Mouse (Mus musculus): ENCODE measurements around the gene Ksr1. TPM values are rescaled to one million over a fixed set of nuclear protein-coding genes. Genes with fewer than 3 reads are reported as not detected.
"Not testable (repeated sequence)": the region's sequence is repeated elsewhere in the genome, so short reads cannot be mapped to it uniquely, and the experiment has no call there.

The Ksr1 gene
- total and polyA plus RNA-seq, 2 experiments = 0.65 to 1.5 TPM

DNA sequence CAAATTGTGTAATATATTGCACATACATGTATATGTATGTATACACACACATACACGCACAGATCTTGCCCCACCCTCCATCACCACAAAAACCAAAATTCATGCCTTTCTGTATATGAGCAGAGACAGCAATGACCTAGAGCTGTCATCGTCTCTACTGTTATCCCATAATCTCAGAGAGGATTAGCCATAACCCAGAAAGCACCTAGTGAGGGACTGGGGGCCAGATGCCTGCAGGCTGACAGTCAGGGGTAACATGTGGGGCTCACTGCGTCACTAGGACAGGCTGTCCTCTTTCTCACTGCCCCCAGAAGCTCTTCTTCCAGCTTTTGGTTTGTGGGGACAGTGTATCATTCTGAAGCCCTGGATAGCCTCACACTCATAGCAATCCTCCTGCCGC, 144.3 kb downstream of the Ksr1 start:
- DNase-seq (ENCODE audit: extremely low read depth, low read depth, low spot score) = no peak
- peaks cover 4% of the 10 kb centered on the region for H3K4me1 ChIP-seq (ENCODE audit: control insufficient read depth, insufficient read depth, low read length)
- H3K79me2 ChIP-seq (ENCODE audit: control insufficient read depth, insufficient read depth, low read length) = no peaks in the 10 kb centered on the region
- no peak overlapping the region for H3K27ac ChIP-seq (replicated peaks; ENCODE audit: insufficient read depth, low read depth, low read length)
- H3K27me3 ChIP-seq (ENCODE audit: control insufficient read depth, insufficient read depth, low read length) = no peaks in the 10 kb centered on the region
- WGBS = 97% methylated on average over 4 of the region's 4 CpGs
- no peaks in the 10 kb centered on the region for H3K36me3 ChIP-seq (ENCODE audit: control insufficient read depth, insufficient read depth, low read length)
- H3K9ac ChIP-seq (ENCODE audit: low read depth, low read length) = no peak overlapping the region
- H3K4me3 ChIP-seq (ENCODE audit: insufficient read depth, low read depth, low read length) = no peak overlapping the region
- TF ChIP-seq POLR2A (IDR thresholded peaks at IDR 0.05; ENCODE audit: extremely low read depth, insufficient read depth, low read length) (no peak), CTCF (IDR thresholded peaks at IDR 0.05; ENCODE audit: low read depth, low read length) (no peak)

DNA sequence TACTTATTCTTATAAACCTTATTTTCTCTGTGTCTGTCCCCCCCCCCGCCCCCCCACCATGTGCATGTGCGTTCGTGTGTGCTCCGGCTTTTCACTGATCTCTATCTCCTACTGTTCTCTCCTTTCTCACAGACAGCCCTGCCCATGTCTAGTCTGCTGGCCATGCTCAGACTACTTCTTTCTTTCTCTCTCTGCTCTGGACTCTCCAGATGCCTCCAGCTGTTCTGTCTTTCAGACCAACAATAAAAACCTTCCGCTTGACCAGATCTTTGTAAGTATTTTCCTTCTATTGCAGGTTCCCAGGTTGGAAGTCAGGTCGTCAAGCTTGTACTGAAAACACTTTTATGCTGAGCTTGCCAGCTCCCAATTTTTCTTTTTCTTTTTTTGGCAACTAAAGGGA, 147.1 kb downstream of the Ksr1 start:
- TF ChIP-seq CTCF (IDR thresholded peaks at IDR 0.05; ENCODE audit: low read depth, low read length) = no peak
- TF ChIP-seq POLR2A (IDR thresholded peaks at IDR 0.05; ENCODE audit: extremely low read depth, insufficient read depth, low read length) = no peak
- Histone ChIP-seq H3K36me3 (ENCODE audit: control insufficient read depth, insufficient read depth, low read length) (no peaks in the 10 kb centered on the region), H3K4me1 (ENCODE audit: control insufficient read depth, insufficient read depth, low read length) (peaks cover 4% of the 10 kb centered on the region), H3K27me3 (ENCODE audit: control insufficient read depth, insufficient read depth, low read length) (no peaks in the 10 kb centered on the region), H3K79me2 (ENCODE audit: control insufficient read depth, insufficient read depth, low read length) (no peaks in the 10 kb centered on the region), H3K27ac (replicated peaks; ENCODE audit: insufficient read depth, low read depth, low read length) (no peak overlapping the region), H3K4me3 (ENCODE audit: insufficient read depth, low read depth, low read length) (no peak overlapping the region), H3K9ac (ENCODE audit: low read depth, low read length) (no peak overlapping the region)
- DNase-seq (ENCODE audit: extremely low read depth, low read depth, low spot score) = no peak
- 86% methylated on average over 6 of the region's 6 CpGs for WGBS

DNA sequence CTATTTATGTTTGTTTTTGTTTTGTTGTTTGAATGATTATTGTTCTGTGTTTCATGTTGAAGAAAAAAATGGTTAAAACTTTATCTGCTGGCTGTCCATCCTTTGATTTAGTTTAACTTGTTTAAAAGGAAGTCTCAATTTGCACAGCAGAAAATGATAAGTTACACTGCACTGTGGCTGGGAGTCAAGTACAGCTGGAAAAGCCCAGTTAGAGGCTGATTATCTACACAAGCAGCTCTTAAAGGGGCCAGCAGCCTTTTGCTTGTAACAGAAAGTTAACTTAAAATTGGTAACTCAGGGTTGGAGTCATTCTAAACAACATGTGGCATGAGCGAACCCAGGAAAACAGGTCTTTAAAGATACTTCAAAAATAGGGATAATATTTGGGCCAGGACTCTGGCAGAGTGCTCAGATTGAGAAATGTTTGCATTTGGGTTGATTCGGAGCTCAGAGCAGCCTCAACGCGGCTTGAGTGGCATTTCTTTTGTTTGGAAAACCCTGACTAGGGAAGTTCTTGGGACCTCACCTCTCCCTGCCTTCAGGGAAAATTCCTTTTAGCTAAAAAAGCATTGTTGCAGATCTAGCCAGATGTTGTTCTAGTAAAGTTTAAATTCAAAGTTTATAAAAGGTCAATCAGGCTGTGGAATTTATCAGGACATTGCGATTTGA, 155.2 kb downstream of the Ksr1 start:
- not testable (repeated sequence) for H3K4me1 ChIP-seq (ENCODE audit: control insufficient read depth, insufficient read depth, low read length); H3K36me3 ChIP-seq (ENCODE audit: control insufficient read depth, insufficient read depth, low read length); H3K4me3 ChIP-seq (ENCODE audit: insufficient read depth, low read depth, low read length); H3K79me2 ChIP-seq (ENCODE audit: control insufficient read depth, insufficient read depth, low read length); H3K9ac ChIP-seq (ENCODE audit: low read depth, low read length); H3K27me3 ChIP-seq (ENCODE audit: control insufficient read depth, insufficient read depth, low read length); H3K27ac ChIP-seq (replicated peaks; ENCODE audit: insufficient read depth, low read depth, low read length)
- peak; percentile 45 for DNase-seq (ENCODE audit: extremely low read depth, low read depth, low spot score)
- WGBS = 23% methylated on average over 5 of the region's 5 CpGs

DNA sequence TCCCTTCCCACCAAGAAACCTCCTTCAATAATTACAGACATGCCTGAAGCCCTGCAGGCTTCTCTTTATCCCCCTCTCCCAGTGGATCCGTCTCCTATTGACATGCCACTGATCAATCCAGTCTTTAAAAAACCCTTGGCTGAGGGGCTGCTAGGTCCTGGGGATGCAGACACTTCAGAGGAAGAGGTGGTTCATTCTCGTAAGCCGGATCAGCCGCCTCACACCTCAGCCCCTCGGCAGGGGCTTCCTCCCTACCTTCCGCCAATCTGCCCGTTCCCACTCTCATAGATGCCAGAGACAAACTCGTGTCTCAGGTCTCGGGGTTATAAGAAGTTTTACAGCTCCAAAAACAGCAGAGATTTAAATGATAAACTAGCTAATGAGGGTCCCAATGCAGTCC, 156.1 kb downstream of the Ksr1 start:
- no peak overlapping the region for H3K4me3 ChIP-seq (ENCODE audit: insufficient read depth, low read depth, low read length)
- no peaks in the 10 kb centered on the region for H3K36me3 ChIP-seq (ENCODE audit: control insufficient read depth, insufficient read depth, low read length)
- no peaks in the 10 kb centered on the region for H3K27me3 ChIP-seq (ENCODE audit: control insufficient read depth, insufficient read depth, low read length)
- 96% methylated on average over 9 of the region's 9 CpGs for WGBS
- no peak overlapping the region for H3K27ac ChIP-seq (replicated peaks; ENCODE audit: insufficient read depth, low read depth, low read length)
- no peaks in the 10 kb centered on the region for H3K79me2 ChIP-seq (ENCODE audit: control insufficient read depth, insufficient read depth, low read length)
- DNase-seq (ENCODE audit: extremely low read depth, low read depth, low spot score) = no peak
- TF ChIP-seq CTCF (IDR thresholded peaks at IDR 0.05; ENCODE audit: low read depth, low read length) (no peak), POLR2A (IDR thresholded peaks at IDR 0.05; ENCODE audit: extremely low read depth, insufficient read depth, low read length) (no peak)
- H3K9ac ChIP-seq (ENCODE audit: low read depth, low read length) = no peak overlapping the region
- 0 out of 2 replicates have a peak, but pooled peaks cover 3% of the 10 kb centered on the region for H3K4me1 ChIP-seq (ENCODE audit: control insufficient read depth, insufficient read depth, low read length)

DNA sequence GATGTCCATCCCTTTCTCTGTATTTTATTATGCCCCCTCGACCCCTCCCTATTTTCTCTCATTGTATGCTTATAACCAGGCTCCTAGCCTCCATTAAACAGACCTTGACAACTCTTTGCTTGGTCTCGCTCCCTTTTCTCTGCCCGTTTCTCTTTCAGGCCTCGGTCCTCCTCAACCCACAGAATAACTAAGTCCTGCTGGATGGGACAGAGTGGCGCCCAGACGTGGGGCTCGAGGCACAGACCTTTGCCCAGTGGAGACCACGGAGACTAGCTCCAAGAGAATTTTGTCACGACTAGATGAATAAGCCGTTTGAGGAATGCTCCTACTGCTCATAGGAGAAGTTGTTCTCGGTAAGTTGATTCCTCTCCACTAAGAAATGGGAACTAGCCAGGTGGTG, 157.0 kb downstream of the Ksr1 start:
- H3K9ac ChIP-seq (ENCODE audit: low read depth, low read length); H3K4me1 ChIP-seq (ENCODE audit: control insufficient read depth, insufficient read depth, low read length); H3K36me3 ChIP-seq (ENCODE audit: control insufficient read depth, insufficient read depth, low read length); DNase-seq (ENCODE audit: extremely low read depth, low read depth, low spot score); H3K4me3 ChIP-seq (ENCODE audit: insufficient read depth, low read depth, low read length); H3K79me2 ChIP-seq (ENCODE audit: control insufficient read depth, insufficient read depth, low read length); H3K27me3 ChIP-seq (ENCODE audit: control insufficient read depth, insufficient read depth, low read length); H3K27ac ChIP-seq (replicated peaks; ENCODE audit: insufficient read depth, low read depth, low read length): not testable (repeated sequence)
- WGBS = 97% methylated on average over 11 of the region's 11 CpGs

DNA sequence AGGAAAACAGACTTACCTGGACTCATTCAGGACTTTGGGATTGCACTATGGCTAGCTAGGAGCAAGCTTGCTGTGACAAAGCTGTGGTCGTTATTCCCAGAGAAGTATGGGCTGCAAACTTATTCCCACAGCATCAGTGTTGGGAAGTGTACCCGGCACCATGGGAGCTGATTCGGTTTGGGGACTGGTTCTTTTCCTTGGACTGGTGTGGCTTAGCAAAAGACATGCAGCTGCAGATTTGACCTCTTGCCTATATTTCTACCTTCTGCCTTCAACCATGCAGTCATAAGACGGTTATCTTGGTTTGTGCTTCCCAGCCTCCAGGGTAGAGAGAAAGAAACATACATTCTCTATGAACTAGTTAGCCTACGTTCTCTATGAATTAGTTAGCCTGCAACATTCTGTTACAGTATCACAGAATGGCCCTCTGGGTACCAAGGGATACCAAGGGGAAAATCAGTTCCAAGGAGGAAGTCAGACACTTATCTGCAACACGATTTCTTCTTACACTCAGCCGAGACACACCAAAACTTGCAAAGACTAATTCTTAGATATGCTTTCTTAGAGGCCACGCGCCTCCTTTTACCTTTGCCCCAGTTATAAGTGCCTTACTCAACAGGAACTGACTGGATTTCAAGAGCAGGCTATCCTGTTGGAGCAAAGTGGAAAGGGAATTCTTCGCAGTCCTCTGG, 159.8 kb downstream of the Ksr1 start:
- H3K27ac ChIP-seq (replicated peaks; ENCODE audit: insufficient read depth, low read depth, low read length) = no peak overlapping the region
- peaks cover 5% of the 10 kb centered on the region; the same call in 1 of the 2 replicates for H3K4me1 ChIP-seq (ENCODE audit: control insufficient read depth, insufficient read depth, low read length)
- H3K27me3 ChIP-seq (ENCODE audit: control insufficient read depth, insufficient read depth, low read length) = no peaks in the 10 kb centered on the region
- H3K9ac ChIP-seq (ENCODE audit: low read depth, low read length) = no peak overlapping the region
- WGBS = 90% methylated on average over 10 of the region's 10 CpGs
- H3K79me2 ChIP-seq (ENCODE audit: control insufficient read depth, insufficient read depth, low read length) = peaks cover 11% of the 10 kb centered on the region; the same call in 1 of the 2 replicates
- no peak for DNase-seq (ENCODE audit: extremely low read depth, low read depth, low spot score)
- H3K36me3 ChIP-seq (ENCODE audit: control insufficient read depth, insufficient read depth, low read length) = no peaks in the 10 kb centered on the region
- no peak overlapping the region for H3K4me3 ChIP-seq (ENCODE audit: insufficient read depth, low read depth, low read length)
- TF ChIP-seq POLR2A (IDR thresholded peaks at IDR 0.05; ENCODE audit: extremely low read depth, insufficient read depth, low read length) = no peak
- no peak for TF ChIP-seq CTCF (IDR thresholded peaks at IDR 0.05; ENCODE audit: low read depth, low read length)

Data from liver, adult 2 months (tissue).